ENCODE assay signal across 10 mouse cellular contexts in the genomic region with DNA sequence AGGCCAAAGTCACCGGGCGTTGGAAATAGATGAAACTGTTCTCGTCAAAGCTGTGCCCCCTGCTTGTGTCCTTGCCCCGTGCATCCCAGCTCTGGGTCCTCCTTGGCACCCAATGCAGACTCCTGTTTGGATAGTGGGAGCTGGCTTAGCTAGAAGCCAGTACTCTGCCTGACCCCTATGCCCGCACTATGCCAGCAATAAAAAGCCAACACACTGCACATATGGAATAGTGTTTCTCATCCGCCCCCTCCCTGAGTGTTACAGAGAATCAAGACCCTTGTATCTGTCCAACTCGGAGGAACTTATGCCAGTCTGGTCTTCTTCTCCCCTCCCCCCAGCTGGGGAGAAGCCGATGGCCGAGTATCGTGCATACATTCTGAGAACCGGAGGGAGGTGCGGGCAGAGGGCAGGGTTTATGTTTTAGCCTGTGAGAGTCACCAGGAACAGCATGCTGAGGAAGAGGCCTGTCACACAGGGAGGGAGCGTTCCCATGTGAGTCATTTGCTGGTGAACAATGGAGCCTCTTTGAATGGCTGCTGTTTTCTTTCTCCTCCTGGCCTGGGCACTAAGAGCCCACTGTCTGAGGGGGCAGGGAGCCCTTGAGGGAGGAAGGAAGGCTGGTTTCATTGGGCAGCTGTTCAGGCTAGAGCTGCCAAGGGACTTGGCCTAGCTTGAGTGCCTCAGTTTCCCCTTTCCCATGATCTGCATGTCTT. TPM values are rescaled to one million over a fixed set of nuclear protein-coding genes. Genes with fewer than 3 reads are reported as not detected.
DNase-seq lines count a peak whose midpoint lies in the region; ATAC-seq lines count a peak whose summit lies in the region.
"Had no signal": no experiment of that assay in that cellular context is flagged by ENCODE, and none has a peak within 500 bp of the region (broad histone marks: within the 10 kb centered on the region; RNA-seq: fewer than 3 reads in every experiment).

No protein-coding gene starts in this region.

- H3K4me2 ChIP-seq in forebrain, embryonic 14.5 days (ENCODE audit: low read length) = no peak overlapping the region
- H3K4me2 ChIP-seq: embryonic facial prominence, embryonic 12.5 days; liver, embryonic 13.5 days had no signal

- peak; percentile 23 for DNase-seq in right cerebral cortex, adult 18-20 months
- no peak for DNase-seq in right cerebral cortex, postnatal 14 days
- DNase-seq in forebrain, embryonic 14.5 days (ENCODE audit: low spot score) = peak; percentile 36
- peak; percentile 52 for DNase-seq in mesoderm, embryonic 11.5 days (ENCODE audit: low read depth, low spot score)
- DNase-seq in adrenal gland, postnatal 4 days (ENCODE audit: low spot score in 2 of 2) = no peak
- no peak for DNase-seq in natural killer cell, adult 2 months (ENCODE audit: low spot score in 2 of 2)
- DNase-seq: kidney, adult 11 months; liver, embryonic 13.5 days had no signal

- peak; percentile 54 for ATAC-seq in forebrain, embryonic 14.5 days
- no peak for ATAC-seq in erythroblast, adult 5-6 weeks (replicated peaks; ENCODE audit: low FRiP score, poor library complexity, severe bottlenecking)

- H3K9ac ChIP-seq in forebrain, embryonic 14.5 days (ENCODE audit: low read length) = no peak overlapping the region; the same call in 1 of the 2 replicates
- H3K9ac ChIP-seq: embryonic facial prominence, embryonic 12.5 days; liver, embryonic 13.5 days had no signal

- no peaks in the 10 kb centered on the region for H3K9me3 ChIP-seq in forebrain, embryonic 14.5 days (replicated peaks; ENCODE audit: control insufficient read depth, low read length)
- H3K9me3 ChIP-seq: embryonic facial prominence, embryonic 12.5 days; liver, embryonic 13.5 days had no signal

- H3K27ac ChIP-seq in forebrain, embryonic 14.5 days (ENCODE audit: low read depth, low read length) = no peak overlapping the region
- H3K27ac ChIP-seq: embryonic facial prominence, embryonic 12.5 days; liver, embryonic 13.5 days had no signal

- WGBS in forebrain, embryonic 14.5 days = 41% methylated on average over 13 of the region's 13 CpGs

- no peaks in the 10 kb centered on the region for H3K27me3 ChIP-seq in forebrain, embryonic 14.5 days (replicated peaks; ENCODE audit: control insufficient read depth, insufficient read depth, low read length)
- H3K27me3 ChIP-seq: liver, embryonic 13.5 days had no signal

- H3K4me3 ChIP-seq in forebrain, embryonic 14.5 days (ENCODE audit: low read depth, low read length) = no peak overlapping the region
- H3K4me3 ChIP-seq: embryonic facial prominence, embryonic 12.5 days; liver, embryonic 13.5 days had no signal

- H3K36me3 ChIP-seq in forebrain, embryonic 14.5 days (ENCODE audit: control insufficient read depth, insufficient read depth, low read length) = no peaks in the 10 kb centered on the region
- H3K36me3 ChIP-seq: embryonic facial prominence, embryonic 12.5 days; liver, embryonic 13.5 days had no signal

- peaks cover 8% of the 10 kb centered on the region for H3K4me1 ChIP-seq in forebrain, embryonic 14.5 days (ENCODE audit: control insufficient read depth, insufficient read depth, low read length)

RNA-seq across cellular contexts. Expression of a gene that starts 16.0 kb away (rescaled TPM):
- polyA plus RNA-seq in forebrain, embryonic 14.5 days (2014; fragmentation: Nextera tagmentation; extraction: Ambion mirVana) = 0.37 and 0.62 TPM in 2 replicates
- total RNA-seq in adrenal gland, postnatal 4 days (2021) = 1 to 10 TPM; 2.4 to 4.2 TPM
- not detected in 2 replicates for total RNA-seq in erythroblast, adult 5-6 weeks (2015; ENCODE audit: low replicate concordance)
- total RNA-seq in erythroblast, adult 5-6 weeks (2017; ENCODE audit: low replicate concordance) = not detected in 2 replicates

RNA-seq across cellular contexts. Expression of a gene that starts 33.8 kb away (rescaled TPM):
- 0.19 and 0.24 TPM in 2 replicates for polyA plus RNA-seq in forebrain, embryonic 14.5 days (2014; fragmentation: Nextera tagmentation; extraction: Ambion mirVana)
- 1 to 10 TPM in 1 of 2 experiments, under 1 TPM in 1; 0.25 to 5.5 TPM for total RNA-seq in adrenal gland, postnatal 4 days (2021)
- not detected in 2 replicates for total RNA-seq in erythroblast, adult 5-6 weeks (2015; ENCODE audit: low replicate concordance)
- total RNA-seq in erythroblast, adult 5-6 weeks (2017; ENCODE audit: low replicate concordance) = not detected in 2 replicates

Comparison
In these comparisons a context has a peak if more than half of its experiments do, and no peak if none do; other contexts are left out.
1. DNase-seq: peak in right cerebral cortex, adult 18-20 months (single experiment), forebrain, embryonic 14.5 days (single experiment) and mesoderm, embryonic 11.5 days (single experiment); none in right cerebral cortex, postnatal 14 days (single experiment), adrenal gland, postnatal 4 days (0 of 2) and natural killer cell, adult 2 months (0 of 2).